Mouse (Mus musculus) gastrocnemius, adult 2 months (tissue): ENCODE data around the gene Fance. TPM values are rescaled to one million over a fixed set of nuclear protein-coding genes. Genes with fewer than 3 reads are reported as not detected.

ENCODE experiments used
- DNase-seq: peaks from one replicate; pipeline ENCODE4 v3.0.0; 2022
- H3K27ac ChIP-seq: fragments of 200-600 bp; 2 replicates; pipeline ENCODE4 v1.8.1; 2022; ENCODE audit warnings: mild to moderate bottlenecking
- H3K4me3 ChIP-seq: fragments of 200-600 bp; 2 replicates; pipeline ENCODE4 v1.8.1; 2022; ENCODE audit warnings: mild to moderate bottlenecking, moderate library complexity
- CTCF ChIP-seq: fragments of 200-600 bp; IDR thresholded peaks from 2 replicates; pipeline ENCODE4 v1.8.1; 2022; ENCODE audit warnings: antibody characterized with exemption, mild to moderate bottlenecking, moderate library complexity
- intact Hi-C: fragments of 180-260 bp; cut with DNase I; formaldehyde crosslinking; loops from one replicate; pipeline ENCODE4 v1.15.1; 2025
- total RNA-seq, 2 experiments: library from RNA; stranded (reverse); gene quantifications; 2 replicates each; pipeline ENCODE4 v1.2.3; 2021

The Fance gene
- total RNA-seq, 2 experiments from 2014 or later = 9.4 to 11.2 TPM

DNA sequence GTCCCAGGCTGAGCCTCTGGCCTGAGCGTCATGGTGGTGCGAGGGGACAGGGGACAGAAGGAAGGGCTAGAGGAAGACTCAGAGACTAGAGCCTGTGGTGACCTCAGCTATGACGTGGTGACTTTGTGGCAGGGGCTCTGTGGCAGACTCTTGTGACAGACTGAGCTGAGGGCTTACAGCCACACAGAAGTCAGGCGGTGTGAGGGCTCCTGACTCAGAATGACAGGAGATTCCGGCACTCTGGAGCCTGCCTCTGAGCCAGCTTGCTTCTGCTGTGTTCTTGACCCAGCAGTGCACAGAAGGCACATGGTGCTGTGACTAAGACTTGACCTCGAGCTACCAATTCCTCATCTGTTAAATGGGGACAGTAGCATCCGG, 32.9 kb upstream of the Fance start:
- peak overlapping the region; percentile 21; the same call in 1 of the 2 replicates for H3K4me3 ChIP-seq
- intact Hi-C loops = no loop called here
- no peak for TF ChIP-seq CTCF
- H3K27ac ChIP-seq = peak overlapping the region; percentile 88
- no peak for DNase-seq

DNA sequence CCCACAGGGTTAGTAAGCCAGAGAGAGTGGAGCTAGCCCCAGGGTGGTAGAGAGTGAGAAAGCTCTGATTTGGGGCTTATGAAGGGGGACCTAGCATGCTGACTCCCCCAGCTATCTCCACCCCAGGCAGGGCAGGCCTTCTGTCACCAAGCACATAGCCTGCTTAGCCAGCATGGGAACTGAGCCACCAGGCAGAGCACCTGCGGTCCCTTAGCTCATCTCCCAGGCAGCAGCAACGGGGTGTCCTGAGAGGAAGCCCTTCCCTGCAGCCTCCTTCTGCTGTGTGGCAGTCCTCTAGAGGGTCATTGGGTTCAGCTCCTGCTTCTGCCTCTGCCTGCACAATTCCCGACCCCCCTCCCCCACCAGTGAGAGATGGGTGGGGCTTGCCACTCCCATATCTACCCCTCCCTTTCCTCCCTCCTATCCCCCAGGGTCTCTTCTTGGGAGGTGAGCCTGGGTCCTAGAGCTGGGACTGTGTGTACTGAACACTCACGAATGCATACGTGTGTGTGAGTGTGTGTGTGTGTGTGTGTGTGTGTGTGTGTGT, 32.4 kb upstream of the Fance start:
- intact Hi-C loops = no loop called here
- TF ChIP-seq CTCF = no peak
- Histone ChIP-seq H3K4me3 (no peak overlapping the region), H3K27ac (peak overlapping the region; percentile 88)
- DNase-seq = peak; percentile 72

DNA sequence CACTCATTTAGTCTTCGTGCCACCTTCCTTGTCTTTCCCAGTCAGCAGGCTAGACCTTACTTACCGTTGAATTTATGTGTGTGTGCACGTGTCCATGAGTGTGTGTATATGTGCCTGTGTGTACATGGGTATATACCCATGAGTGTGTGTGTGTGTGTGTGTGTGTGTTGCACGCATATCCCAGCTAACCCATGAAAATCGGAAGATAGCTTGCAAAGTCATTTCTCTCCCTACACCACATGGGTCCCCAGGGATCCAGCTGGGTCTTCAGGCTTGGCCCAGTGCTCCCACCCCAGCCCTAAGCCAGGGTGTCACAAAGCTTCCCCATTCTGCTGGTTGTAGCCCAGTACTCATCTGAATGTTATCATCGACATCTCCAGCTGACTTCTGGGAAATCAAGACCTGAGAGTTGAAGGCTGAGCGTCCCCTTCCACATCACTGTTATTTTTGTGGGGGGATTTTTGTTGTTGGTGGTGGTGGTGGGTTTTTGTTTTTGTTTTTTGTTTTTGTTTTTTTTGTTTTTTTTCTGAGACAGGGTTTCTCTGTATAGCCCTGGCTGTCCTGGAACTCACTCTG, 31.4 kb upstream of the Fance start:
- Histone ChIP-seq H3K4me3 (no peak overlapping the region), H3K27ac (no peak overlapping the region)
- intact Hi-C loops = no loop called here
- no peak for TF ChIP-seq CTCF
- no peak for DNase-seq

DNA sequence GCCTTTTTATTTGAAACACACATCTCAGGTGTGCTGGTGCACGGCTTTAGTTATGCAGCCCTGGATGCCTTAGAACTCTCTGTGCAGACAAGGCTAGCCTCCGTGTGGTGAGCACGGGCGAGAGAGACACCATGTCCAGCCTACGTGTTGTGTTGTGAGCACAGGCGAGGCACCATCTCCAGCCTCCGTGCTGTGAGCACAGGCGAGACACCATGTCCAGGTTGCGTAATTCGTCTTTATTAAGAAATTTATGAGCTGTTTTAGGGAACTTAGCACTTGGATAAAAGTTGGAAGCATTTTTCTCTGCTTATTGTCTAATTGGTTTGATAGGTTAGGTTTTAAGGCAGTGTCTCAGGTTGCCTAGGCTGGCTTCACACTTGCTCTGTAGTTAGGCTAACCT, 30.1 kb upstream of the Fance start:
- no peak for TF ChIP-seq CTCF
- intact Hi-C loops = no loop called here
- no peak for DNase-seq
- no peak overlapping the region for H3K4me3 ChIP-seq
- no peak overlapping the region for H3K27ac ChIP-seq

DNA sequence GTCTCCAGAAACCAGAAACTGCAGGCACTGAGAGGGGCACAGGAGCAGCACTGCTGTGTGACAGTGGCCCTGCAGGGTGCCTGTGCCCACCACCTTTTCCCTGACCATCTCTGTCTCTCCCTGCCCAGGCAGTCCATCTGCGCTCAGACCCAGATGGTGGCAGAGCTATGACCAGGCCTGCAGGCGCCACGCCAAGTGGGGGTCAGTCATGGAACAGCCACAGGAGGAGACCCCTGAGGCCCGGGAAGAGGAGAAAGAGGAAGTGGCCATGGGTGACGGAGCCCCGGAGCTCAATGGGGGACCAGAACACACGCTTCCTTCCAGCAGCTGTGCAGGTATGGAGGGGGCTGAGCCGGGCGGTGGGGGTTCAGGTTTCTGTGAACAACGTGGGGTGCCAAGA, 27.2 kb upstream of the Fance start:
- intact Hi-C loops = no loop called here
- DNase-seq = no peak
- Histone ChIP-seq H3K4me3 (no peak overlapping the region), H3K27ac (peak overlapping the region; percentile 24; the same call in 1 of the 2 replicates)
- TF ChIP-seq CTCF = no peak

DNA sequence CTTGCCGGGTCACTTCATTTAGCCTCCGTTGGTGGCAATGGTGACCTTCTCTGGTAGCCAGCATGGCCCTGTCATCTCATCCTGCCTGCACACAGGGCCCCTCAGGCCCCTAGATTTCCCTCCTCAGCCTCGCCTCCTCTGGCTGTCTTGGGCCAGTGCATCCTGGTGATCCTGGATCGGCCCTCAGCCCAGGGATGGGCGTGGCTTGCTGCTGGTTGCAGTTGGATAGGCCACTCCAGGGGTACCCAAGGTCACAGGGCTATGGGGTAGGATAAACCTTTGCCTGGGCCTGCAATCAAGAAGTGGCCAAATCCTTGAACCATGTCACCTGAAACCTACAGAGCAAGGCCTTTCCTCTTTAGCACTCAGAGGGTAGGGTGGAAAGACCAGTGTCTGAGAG, 26.4 kb upstream of the Fance start:
- TF ChIP-seq CTCF = no peak
- intact Hi-C loops = no loop called here
- Histone ChIP-seq H3K27ac (peak overlapping the region; percentile 43; the same call in 1 of the 2 replicates), H3K4me3 (no peak overlapping the region)
- peak; percentile 50 for DNase-seq

DNA sequence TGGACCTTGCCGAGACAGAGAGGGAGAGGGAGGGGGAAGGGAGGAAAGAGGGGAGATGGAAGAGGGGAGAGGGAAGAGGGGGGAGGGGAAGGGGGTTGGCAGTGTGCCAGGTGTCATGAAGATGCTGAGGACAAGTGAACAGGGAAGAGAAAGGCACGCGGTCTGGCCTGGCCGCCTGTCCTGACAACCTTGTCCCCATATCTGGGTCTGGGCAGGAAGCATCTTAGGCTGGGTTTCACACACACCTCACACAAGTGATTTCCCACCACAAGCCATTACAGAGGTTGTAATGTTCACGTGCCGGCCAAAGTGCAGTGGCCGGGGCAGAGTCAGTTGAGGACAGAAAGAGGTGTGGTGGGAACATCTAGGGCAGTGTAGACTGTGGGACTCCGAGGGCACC, 25.7 kb upstream of the Fance start:
- intact Hi-C loops = no loop called here
- Histone ChIP-seq H3K27ac (peak overlapping the region; percentile 12; the same call in 1 of the 2 replicates), H3K4me3 (no peak overlapping the region)
- no peak for TF ChIP-seq CTCF
- no peak for DNase-seq

DNA sequence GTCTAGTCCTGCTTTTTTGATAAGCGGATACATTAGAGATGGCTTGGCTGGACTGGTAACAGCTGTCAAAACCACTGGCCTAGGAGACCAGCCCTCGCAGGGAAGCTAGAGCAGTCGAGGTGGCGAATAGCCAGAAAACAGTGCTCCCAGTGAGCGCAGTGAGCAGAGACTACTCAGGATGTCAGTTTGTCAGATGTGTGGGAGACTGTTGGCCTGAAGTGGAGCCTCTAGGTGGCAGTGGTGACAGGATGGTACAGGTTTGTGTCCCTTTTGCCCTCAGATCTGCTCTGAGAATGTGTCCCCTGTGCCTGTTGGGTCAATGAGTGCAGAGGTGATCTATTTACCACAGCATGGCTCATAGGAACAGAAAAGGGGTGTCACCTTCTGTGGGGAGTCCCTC, 25.3 kb upstream of the Fance start:
- DNase-seq = no peak
- Histone ChIP-seq H3K4me3 (no peak overlapping the region), H3K27ac (peak overlapping the region; percentile 12; the same call in 1 of the 2 replicates)
- TF ChIP-seq CTCF = peak; percentile 48
- intact Hi-C loops = no loop called here

DNA sequence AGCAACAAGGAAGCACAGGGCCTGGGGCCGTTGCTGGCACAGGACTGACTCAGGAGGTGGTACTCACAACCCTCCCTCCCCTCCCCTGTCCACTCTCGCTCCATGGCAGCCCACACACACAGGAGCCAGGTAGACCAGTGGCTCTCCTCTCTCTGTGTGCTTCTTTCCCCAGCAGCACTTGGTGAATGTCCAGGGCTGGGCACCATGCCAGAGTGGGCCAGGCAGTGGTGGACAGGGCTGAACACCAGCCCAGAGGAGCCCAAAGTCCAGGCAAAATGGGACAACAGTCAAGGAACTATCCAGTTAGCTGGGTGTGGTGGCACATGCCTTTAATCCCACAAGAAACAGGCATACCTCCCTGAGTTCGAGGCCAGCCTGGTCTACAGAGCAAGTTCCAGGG, 23.1 kb upstream of the Fance start:
- DNase-seq = peak; percentile 75
- no peak for TF ChIP-seq CTCF
- peak overlapping the region; percentile 6; the same call in 1 of the 2 replicates for H3K27ac ChIP-seq
- H3K4me3 ChIP-seq = no peak overlapping the region
- intact Hi-C loops = no loop called here

DNA sequence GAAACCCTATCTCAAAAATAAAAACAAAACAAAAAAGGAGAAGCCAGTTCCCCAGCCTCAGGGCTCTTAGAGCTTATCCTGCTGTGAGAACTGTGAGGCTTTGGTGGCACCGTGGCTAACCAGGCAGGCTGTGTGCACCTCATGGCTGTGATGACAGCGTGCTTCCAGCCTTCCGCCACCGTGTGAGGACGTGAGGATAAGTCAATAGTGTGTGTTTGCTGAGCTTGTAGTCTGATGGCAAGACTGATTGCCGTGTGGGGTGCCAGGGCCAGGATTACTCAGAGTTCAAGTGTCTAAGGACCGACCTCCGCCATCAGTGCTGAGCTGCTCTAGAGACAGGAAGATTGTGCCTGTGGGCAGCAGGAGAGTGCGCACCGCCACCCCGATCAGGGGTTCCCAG, 22.6 kb upstream of the Fance start:
- TF ChIP-seq CTCF = no peak
- DNase-seq = no peak
- Histone ChIP-seq H3K27ac (no peak overlapping the region), H3K4me3 (no peak overlapping the region)
- intact Hi-C loops = no loop called here

DNA sequence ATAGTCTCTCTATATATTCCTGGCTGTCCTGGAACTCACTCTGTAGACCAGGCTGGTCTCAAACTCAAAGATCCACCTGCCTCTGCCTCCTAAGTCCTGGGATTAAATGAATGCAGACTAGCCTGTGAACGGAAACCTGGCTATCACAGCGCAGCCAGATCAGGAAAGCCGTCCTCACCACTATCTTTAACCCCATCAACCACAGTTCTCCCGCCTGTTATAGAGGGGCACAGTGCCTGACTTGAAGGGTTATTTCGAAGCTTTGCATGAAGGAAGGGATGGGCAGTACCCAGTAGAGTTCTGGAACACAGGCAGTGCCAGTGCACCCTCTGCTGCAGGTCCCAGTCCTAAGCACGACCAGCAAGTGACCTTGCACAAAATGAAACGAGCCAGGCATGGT, 22.0 kb upstream of the Fance start:
- DNase-seq = no peak
- intact Hi-C loops = no loop called here
- H3K27ac ChIP-seq = no peak overlapping the region

DNA sequence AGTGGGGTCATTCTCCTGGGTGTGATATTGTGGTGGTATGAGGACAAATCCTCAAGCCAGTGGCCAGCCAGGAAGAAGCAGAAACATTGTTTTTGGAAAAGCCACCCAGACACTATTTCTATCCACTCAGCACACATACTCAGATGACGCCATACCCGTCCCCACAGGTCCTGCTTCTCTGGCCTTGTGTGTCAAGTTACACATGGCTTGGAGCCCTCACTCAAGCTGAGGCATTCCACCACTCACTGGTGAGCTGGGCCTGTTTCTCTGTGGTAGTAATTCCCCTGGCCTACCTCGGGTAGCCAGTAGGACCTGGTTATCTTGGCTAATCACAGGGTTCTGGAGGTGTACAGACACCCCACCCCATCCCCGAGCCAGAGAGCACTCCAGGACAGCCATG, 19.6 kb upstream of the Fance start:
- no peak overlapping the region for H3K4me3 ChIP-seq
- peak; percentile 80 for DNase-seq
- intact Hi-C loops = no loop called here
- H3K27ac ChIP-seq = peak overlapping the region; percentile 87
- TF ChIP-seq CTCF = no peak

More for the DNA sequence above, 22.0 kb upstream of the Fance start:
- no peak overlapping the region for H3K4me3 ChIP-seq
- TF ChIP-seq CTCF = no peak

DNA sequence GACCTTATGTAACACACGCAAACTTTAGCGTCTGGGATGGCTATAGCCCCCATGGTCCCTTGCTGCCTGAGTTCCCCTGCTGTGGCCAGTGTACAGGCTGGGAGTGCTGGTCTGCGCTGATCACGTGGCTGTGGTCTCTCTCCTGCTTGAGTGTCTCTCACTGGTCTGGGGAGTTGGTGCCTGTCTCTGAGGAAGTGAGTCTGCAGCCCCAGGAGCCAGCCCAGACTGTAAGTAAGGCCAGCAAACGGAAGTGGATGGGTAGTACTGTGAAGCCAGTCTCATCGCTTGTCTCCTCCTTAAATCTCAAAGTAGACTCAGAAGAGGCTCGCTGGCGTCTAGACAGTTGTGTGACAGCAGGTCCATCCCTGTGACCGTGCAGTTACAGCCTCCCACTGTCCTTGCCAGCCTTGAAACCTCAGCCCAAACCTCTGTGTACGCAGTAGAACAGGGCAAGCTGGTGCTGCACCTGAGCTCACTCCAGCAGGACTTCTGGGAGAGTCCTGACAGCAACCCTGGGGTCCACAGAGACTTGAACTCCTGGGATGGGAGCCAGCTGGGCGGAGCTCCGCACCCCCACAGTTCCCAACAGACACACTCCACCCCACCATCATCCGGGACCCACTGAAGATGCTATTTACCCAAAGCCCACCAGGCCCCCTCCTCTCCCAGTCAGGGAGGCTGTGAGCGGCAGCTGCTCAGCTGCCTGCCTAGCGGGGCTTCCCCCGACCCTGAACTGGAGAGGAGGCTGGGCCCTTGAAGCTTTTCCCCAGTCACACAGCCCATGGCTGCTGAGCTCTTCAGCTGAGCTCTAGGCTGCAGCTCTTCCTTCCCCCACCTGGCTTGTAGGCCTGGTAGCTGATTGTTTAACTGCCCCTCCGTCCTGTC, 18.6 kb upstream of the Fance start:
- TF ChIP-seq CTCF = no peak
- intact Hi-C loops = no loop called here
- Histone ChIP-seq H3K27ac (peak overlapping the region; percentile 87), H3K4me3 (no peak overlapping the region)
- no peak for DNase-seq
